Mouse (Mus musculus) stomach, embryonic 14.5 days (tissue): Measurements from ENCODE around the gene Snap91. TPM values are rescaled to one million over a fixed set of nuclear protein-coding genes. Genes with fewer than 3 reads are reported as not detected.

Experiments used
- ATAC-seq: fragments of 200-750 bp; cut with Nextera tagmentation; 2 replicates; pipeline ENCODE4 v1.8.0; 2017; ENCODE audit warnings: low read depth, moderate TSS enrichment; ENCODE audit not compliant: insufficient number of reproducible peaks, insufficient read depth, low FRiP score
- H3K27ac ChIP-seq: fragments of 300-500 bp; sonication (generic); 2 replicates; pipeline ENCODE4 v1.5.1; 2014; ENCODE audit warnings: mild to moderate bottlenecking, low read length, moderate library complexity, mixed read lengths
- H3K27me3 ChIP-seq: fragments of 300-500 bp; sonication (generic); 2 replicates; pipeline ENCODE4 v1.6.1; 2014; ENCODE audit warnings: low read length, control low read depth, mixed read lengths; ENCODE audit not compliant: control insufficient read depth, insufficient read depth
- H3K36me3 ChIP-seq: fragments of 300-500 bp; sonication (generic); 2 replicates; pipeline ENCODE4 v1.6.1; 2014; ENCODE audit warnings: mild to moderate bottlenecking, control low read depth, low read length, moderate library complexity, mixed read lengths; ENCODE audit not compliant: control insufficient read depth, insufficient read depth
- H3K4me1 ChIP-seq: fragments of 300-500 bp; sonication (generic); 2 replicates; pipeline ENCODE4 v1.6.1; 2014; ENCODE audit warnings: low read length, control low read depth, mixed read lengths; ENCODE audit not compliant: control insufficient read depth, insufficient read depth
- H3K4me2 ChIP-seq: fragments of 300-500 bp; sonication (generic); replicated peaks from 2 replicates; pipeline ENCODE4 v1.6.1; 2014; ENCODE audit warnings: low read depth, low read length, control low read depth
- H3K4me3 ChIP-seq: fragments of 300-500 bp; sonication (generic); 2 replicates; pipeline ENCODE4 v1.5.1; 2014; ENCODE audit warnings: low read depth, low read length, control low read depth
- H3K9ac ChIP-seq: fragments of 300-500 bp; sonication (generic); replicated peaks from 2 replicates; pipeline ENCODE4 v1.6.1; 2014; ENCODE audit warnings: low read depth, mild to moderate bottlenecking, control low read depth, low read length, moderate library complexity, mixed read lengths
- H3K9me3 ChIP-seq: fragments of 300-500 bp; sonication (generic); 2 replicates; pipeline ENCODE4 v1.6.1; 2016; ENCODE audit warnings: low read depth, low read length, control low read depth; ENCODE audit not compliant: control insufficient read depth
- WGBS: fragments of 180-500 bp; shearing (Covaris S2); extraction: QIAGEN DNeasy Blood & Tissue Kit; methylation state at CpG from one replicate; pipeline ENCODE4 v1.1.7; 2014; 5-methylcytosine and 5-hydroxymethylcytosine counted together
- polyA plus RNA-seq: library from polyadenylated mRNA; unstranded; fragments of >200 nt; fragmentation: Nextera tagmentation; extraction: Ambion mirVana; gene quantifications from 2 replicates; pipeline ENCODE4 v1.2.1, GENCODE M21; 2014

Gene Snap91
- polyA plus RNA-seq, 1 experiment from 2014 or later: 4.5 TPM

- no peaks in the 10 kb centered on the region for H3K36me3 ChIP-seq
- 63% methylated on average over 7 of the region's 7 CpGs for WGBS
- H3K27me3 ChIP-seq: no peaks in the 10 kb centered on the region
- no peak overlapping the region for H3K4me2 ChIP-seq
- no peak overlapping the region for H3K27ac ChIP-seq
- H3K9ac ChIP-seq: no peak overlapping the region
- no peak for ATAC-seq
- H3K9me3 ChIP-seq: no peaks in the 10 kb centered on the region
- H3K4me3 ChIP-seq: no peak overlapping the region
- no peaks in the 10 kb centered on the region for H3K4me1 ChIP-seq
Observed at GRCm38 (mm10) chr9:86799099-86799498, 81.4 kb downstream of the Snap91 start.

GRCm38 (mm10) chr9:86798686-86799085, 81.8 kb downstream of the Snap91 start:
- no peaks in the 10 kb centered on the region for H3K27me3 ChIP-seq
- WGBS: 37% methylated on average over 7 of the region's 7 CpGs
- H3K4me2 ChIP-seq: no peak overlapping the region
- H3K9ac ChIP-seq: no peak overlapping the region
- H3K4me1 ChIP-seq: no peaks in the 10 kb centered on the region
- no peak overlapping the region for H3K27ac ChIP-seq
- no peak for ATAC-seq
- no peaks in the 10 kb centered on the region for H3K9me3 ChIP-seq
- H3K36me3 ChIP-seq: no peaks in the 10 kb centered on the region
- no peak overlapping the region for H3K4me3 ChIP-seq

- WGBS: 90% methylated on average over 5 of the region's 5 CpGs
- Histone ChIP-seq H3K9me3 (no peaks in the 10 kb centered on the region), H3K9ac (no peak overlapping the region), H3K27ac (no peak overlapping the region), H3K4me3 (no peak overlapping the region), H3K4me1 (no peaks in the 10 kb centered on the region), H3K4me2 (no peak overlapping the region), H3K36me3 (no peaks in the 10 kb centered on the region), H3K27me3 (no peaks in the 10 kb centered on the region)
- no peak for ATAC-seq
Observed at GRCm38 (mm10) chr9:86798129-86798528, 82.3 kb downstream of the Snap91 start.

- Histone ChIP-seq H3K27me3 (no peaks in the 10 kb centered on the region), H3K4me1 (no peaks in the 10 kb centered on the region), H3K9me3 (no peaks in the 10 kb centered on the region), H3K36me3 (no peaks in the 10 kb centered on the region), H3K4me2 (no peak overlapping the region), H3K9ac (no peak overlapping the region), H3K4me3 (no peak overlapping the region), H3K27ac (no peak overlapping the region)
- WGBS: 93% methylated on average over 4 of the region's 4 CpGs
- no peak for ATAC-seq
Observed at GRCm38 (mm10) chr9:86797553-86797952, 82.9 kb downstream of the Snap91 start.

GRCm38 (mm10) chr9:86795236-86795635, 85.2 kb downstream of the Snap91 start:
- H3K27ac ChIP-seq: no peak overlapping the region
- no peaks in the 10 kb centered on the region for H3K36me3 ChIP-seq
- no peak overlapping the region for H3K4me2 ChIP-seq
- ATAC-seq: no peak; the same call in 1 of the 2 replicates
- H3K4me3 ChIP-seq: no peak overlapping the region
- H3K9me3 ChIP-seq: no peaks in the 10 kb centered on the region
- no peaks in the 10 kb centered on the region for H3K4me1 ChIP-seq
- no peaks in the 10 kb centered on the region for H3K27me3 ChIP-seq
- WGBS: 61% methylated on average over 3 of the region's 3 CpGs
- no peak overlapping the region for H3K9ac ChIP-seq

- H3K4me1 ChIP-seq: no peaks in the 10 kb centered on the region
- H3K27ac ChIP-seq: no peak overlapping the region
- H3K4me2 ChIP-seq: no peak overlapping the region
- 71% methylated on average over 7 of the region's 7 CpGs for WGBS
- ATAC-seq: no peak
- H3K36me3 ChIP-seq: no peaks in the 10 kb centered on the region
- no peaks in the 10 kb centered on the region for H3K9me3 ChIP-seq
- no peak overlapping the region for H3K9ac ChIP-seq
- H3K4me3 ChIP-seq: no peak overlapping the region
- H3K27me3 ChIP-seq: no peaks in the 10 kb centered on the region
Observed at GRCm38 (mm10) chr9:86791927-86792326, 88.5 kb downstream of the Snap91 start.

- Histone ChIP-seq H3K9me3 (no peaks in the 10 kb centered on the region), H3K4me3 (no peak overlapping the region), H3K27me3 (no peaks in the 10 kb centered on the region), H3K4me1 (no peaks in the 10 kb centered on the region), H3K27ac (no peak overlapping the region), H3K36me3 (no peaks in the 10 kb centered on the region), H3K4me2 (no peak overlapping the region), H3K9ac (no peak overlapping the region)
- WGBS: 66% methylated on average over 6 of the region's 6 CpGs
- no peak for ATAC-seq
Observed at GRCm38 (mm10) chr9:86789186-86789585, 91.3 kb downstream of the Snap91 start.

- no peak overlapping the region for H3K4me3 ChIP-seq
- ATAC-seq: no peak
Observed at GRCm38 (mm10) chr9:86782836-86783235, 97.6 kb downstream of the Snap91 start.

GRCm38 (mm10) chr9:86781426-86781825, 99.0 kb downstream of the Snap91 start:
- ATAC-seq: no peak
- H3K9me3 ChIP-seq: no peaks in the 10 kb centered on the region
- H3K36me3 ChIP-seq: no peaks in the 10 kb centered on the region
- 88% methylated on average over 4 of the region's 4 CpGs for WGBS
- H3K9ac ChIP-seq: no peak overlapping the region
- H3K27me3 ChIP-seq: no peaks in the 10 kb centered on the region
- H3K4me1 ChIP-seq: no peaks in the 10 kb centered on the region
- H3K4me2 ChIP-seq: no peak overlapping the region
- H3K27ac ChIP-seq: no peak overlapping the region
- H3K4me3 ChIP-seq: no peak overlapping the region

More at GRCm38 (mm10) chr9:86782836-86783235, 97.6 kb downstream of the Snap91 start:
- H3K36me3 ChIP-seq: no peaks in the 10 kb centered on the region
- no peak overlapping the region for H3K4me2 ChIP-seq
- no peaks in the 10 kb centered on the region for H3K4me1 ChIP-seq
- H3K9ac ChIP-seq: no peak overlapping the region
- 89% methylated on average over 2 of the region's 2 CpGs for WGBS
- H3K9me3 ChIP-seq: no peaks in the 10 kb centered on the region
- no peaks in the 10 kb centered on the region for H3K27me3 ChIP-seq
- H3K27ac ChIP-seq: no peak overlapping the region
